Mouse (Mus musculus) left cerebral cortex, adult 2 months (tissue): ENCODE measurements around the gene H2-DMb2. TPM values are rescaled to one million over a fixed set of nuclear protein-coding genes. Genes with fewer than 3 reads are reported as not detected.

Experiments
- DNase-seq, 2 experiments: peaks; one replicate each; pipeline ENCODE4 v3.0.0; 2021 to 2022; ENCODE audit warnings: low spot score in 2 of 2, mixed read lengths in 1 of 2; ENCODE audit errors: extremely low spot score in 1 of 2
- H3K27ac ChIP-seq: fragments of 200-600 bp; 2 replicates; pipeline ENCODE4 v1.8.1; 2022
- H3K4me3 ChIP-seq: fragments of 200-600 bp; 2 replicates; pipeline ENCODE4 v1.8.1; 2022
- CTCF ChIP-seq: fragments of 200-600 bp; IDR thresholded peaks from 2 replicates; pipeline ENCODE4 v1.8.1; 2022; ENCODE audit warnings: antibody characterized with exemption, mild to moderate bottlenecking, moderate library complexity
- intact Hi-C: fragments of 180-260 bp; cut with DNase I; formaldehyde crosslinking; loops from one replicate; pipeline ENCODE4 v1.15.1; 2025
- total RNA-seq, 2 experiments: library from RNA; stranded (reverse); gene quantifications; 2 replicates each; pipeline ENCODE4 v1.2.3; 2021

The H2-DMb2 gene
- total RNA-seq, 2 experiments from 2014 or later: 0.56 to 0.59 TPM

- Histone ChIP-seq H3K4me3 (peak overlapping the region; percentile 81), H3K27ac (peak overlapping the region; percentile 100)
- TF ChIP-seq CTCF: no peak
- peak; percentile 84 to 88 for DNase-seq
- intact Hi-C loops: loop anchor here (5.0 to 10.0 kb wide), 2 partner anchors 467 to 775 kb away; partner anchors contain the start of genes C2, Ehmt2 and Gpsm3
These were observed 22.9 kb upstream of the H2-DMb2 start for GRCm38 (mm10) chr17:34120180-34120723.

GRCm38 (mm10) chr17:34120814-34121171, 22.3 kb upstream of the H2-DMb2 start:
- peak; percentile 74 to 78 for DNase-seq
- peak overlapping the region; percentile 100 for H3K27ac ChIP-seq
- intact Hi-C loops: loop anchor here (5.0 to 10.0 kb wide), 2 partner anchors 467 to 774 kb away; partner anchors contain the start of genes C2, Ehmt2 and Gpsm3
- TF ChIP-seq CTCF: peak; percentile 31
- peak overlapping the region; percentile 81 for H3K4me3 ChIP-seq

GRCm38 (mm10) chr17:34121172-34121878, 21.8 kb upstream of the H2-DMb2 start:
- Histone ChIP-seq H3K4me3 (peak overlapping the region; percentile 81), H3K27ac (peak overlapping the region; percentile 100)
- peak; percentile 88 for DNase-seq
- no peak for TF ChIP-seq CTCF
- intact Hi-C loops: loop anchor here (5.0 to 10.0 kb wide), 2 partner anchors 466 to 773 kb away; partner anchors contain the start of genes C2, Ehmt2 and Gpsm3

- Histone ChIP-seq H3K4me3 (peak overlapping the region; percentile 81), H3K27ac (peak overlapping the region; percentile 100)
- peak in 1 of 2 experiments; percentile 61 for DNase-seq
- no peak for TF ChIP-seq CTCF
- intact Hi-C loops: loop anchor here (5.0 to 10.0 kb wide), 2 partner anchors 465 to 773 kb away; partner anchors contain the start of genes C2, Ehmt2 and Gpsm3
These were observed 21.3 kb upstream of the H2-DMb2 start for GRCm38 (mm10) chr17:34121879-34122187.

GRCm38 (mm10) chr17:34122188-34122984, 20.7 kb upstream of the H2-DMb2 start, which contains the start of gene Brd2:
TSS of gene Brd2 (minus strand) at chr17:34122634.
- intact Hi-C loops: loop anchor here (5.0 to 10.0 kb wide), 2 partner anchors 465 to 772 kb away; partner anchors contain the start of genes C2, Ehmt2 and Gpsm3
- peak; percentile 97 for DNase-seq
- TF ChIP-seq CTCF: peak; percentile 18
- Histone ChIP-seq H3K4me3 (peak within 1 kb of the TSS; percentile 81), H3K27ac (peak within 1 kb of the TSS; percentile 100)

- TF ChIP-seq CTCF: no peak
- Histone ChIP-seq H3K27ac (peak overlapping the region; percentile 100), H3K4me3 (peak overlapping the region; percentile 81)
- intact Hi-C loops: loop anchor here (5.0 to 10.0 kb wide), 2 partner anchors 464 to 772 kb away; partner anchors contain the start of genes C2, Ehmt2 and Gpsm3
- no peak for DNase-seq
These were observed 20.0 kb upstream of the H2-DMb2 start for GRCm38 (mm10) chr17:34123111-34123510.

- Histone ChIP-seq H3K27ac (peak overlapping the region; percentile 100), H3K4me3 (peak overlapping the region; percentile 81)
- no peak for DNase-seq
- intact Hi-C loops: loop anchor here (5.0 to 10.0 kb wide), 2 partner anchors 464 to 771 kb away; partner anchors contain the start of genes C2, Ehmt2 and Gpsm3
- no peak for TF ChIP-seq CTCF
These were observed 19.6 kb upstream of the H2-DMb2 start for GRCm38 (mm10) chr17:34123518-34123917.

- Histone ChIP-seq H3K4me3 (no peak overlapping the region), H3K27ac (no peak overlapping the region)
- intact Hi-C loops: loop anchor here (5.0 to 10.0 kb wide), 2 partner anchors 463 to 770 kb away; partner anchors contain the start of genes C2, Ehmt2 and Gpsm3
- TF ChIP-seq CTCF: no peak
- DNase-seq: no peak
These were observed 18.5 kb upstream of the H2-DMb2 start for GRCm38 (mm10) chr17:34124649-34125048.

GRCm38 (mm10) chr17:34126826-34127420, 16.2 kb upstream of the H2-DMb2 start:
- intact Hi-C loops: loop anchor here (10.0 kb wide), 1 partner anchor 768 kb away; the partner anchor contains the start of genes C2 and Ehmt2
- Histone ChIP-seq H3K27ac (peak overlapping the region; percentile 80), H3K4me3 (no peak overlapping the region)
- TF ChIP-seq CTCF: no peak
- DNase-seq: no peak

GRCm38 (mm10) chr17:34127475-34127874, 15.6 kb upstream of the H2-DMb2 start:
- Histone ChIP-seq H3K27ac (peak overlapping the region; percentile 80), H3K4me3 (no peak overlapping the region)
- peak; percentile 58 to 67 for DNase-seq
- no peak for TF ChIP-seq CTCF
- intact Hi-C loops: loop anchor here (10.0 kb wide), 1 partner anchor 767 kb away; the partner anchor contains the start of genes C2 and Ehmt2
